In the genomic region with DNA sequence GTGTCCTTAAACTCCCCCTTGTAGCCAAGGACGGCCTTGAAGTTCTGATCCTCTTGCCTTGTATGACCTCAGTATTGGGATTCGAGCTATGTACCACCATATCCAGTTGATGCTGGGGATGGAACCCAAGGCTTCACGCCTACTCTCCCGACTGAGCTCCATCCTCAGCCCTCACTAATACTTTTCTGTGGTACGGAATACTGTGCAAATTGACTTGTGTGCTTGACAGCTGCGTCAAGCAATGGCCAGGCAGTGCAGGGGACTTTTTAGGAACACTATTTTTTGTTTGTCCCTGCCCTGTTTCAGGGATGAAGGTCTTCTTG, we compare ENCODE assay signal across 8 mouse cellular contexts. TPM values are rescaled to one million over a fixed set of nuclear protein-coding genes. Genes with fewer than 3 reads are reported as not detected.
DNase-seq lines count a peak whose midpoint lies in the region; ATAC-seq lines count a peak whose summit lies in the region.

No protein-coding gene starts in this region.

- WGBS in forebrain, embryonic 13.5 days, result 36% methylated on average over 6 of the region's 6 CpGs
- 50% methylated on average over 6 of the region's 6 CpGs for WGBS in liver, embryonic 12.5 days (ENCODE audit: insufficient replicate concordance)

- peak; percentile 91 for DNase-seq in heart, adult 11 months
- no peak for DNase-seq in heart, adult 8-10 months (ENCODE audit: low spot score)
- no peak for DNase-seq in right cerebral cortex, postnatal 25 days
- no peak for DNase-seq in adrenal gland, adult (ENCODE audit: inconsistent age in 2 of 2, low spot score in 1 of 2)

- no peak overlapping the region for H3K27ac ChIP-seq in forebrain, embryonic 13.5 days
- peak overlapping the region; percentile 81 for H3K27ac ChIP-seq in liver, embryonic 12.5 days

- ATAC-seq in CD4-positive, CD25-positive, alpha-beta regulatory T cell, adult 4 months, result peak; percentile 21
- peak; percentile 48; the same call in 1 of the 2 replicates for ATAC-seq in forebrain, embryonic 13.5 days
- ATAC-seq in liver, embryonic 12.5 days, result no peak
- no peak for ATAC-seq in granulocyte monocyte progenitor cell, adult 5-6 weeks (replicated peaks; ENCODE audit: poor library complexity, severe bottlenecking)

- H3K36me3 ChIP-seq in forebrain, embryonic 13.5 days (ENCODE audit: poor library complexity, severe bottlenecking), result peaks cover 9% of the 10 kb centered on the region
- peaks cover 16% of the 10 kb centered on the region for H3K36me3 ChIP-seq in liver, embryonic 12.5 days

- peak overlapping the region; percentile 80 for H3K4me2 ChIP-seq in forebrain, embryonic 13.5 days
- H3K4me2 ChIP-seq in liver, embryonic 12.5 days, result peak overlapping the region; percentile 98

- no peaks in the 10 kb centered on the region for H3K27me3 ChIP-seq in forebrain, embryonic 13.5 days
- peaks cover 8% of the 10 kb centered on the region; the same call in 1 of the 2 replicates for H3K27me3 ChIP-seq in liver, embryonic 12.5 days (replicated peaks)

- H3K4me1 ChIP-seq in forebrain, embryonic 13.5 days, result peaks cover 9% of the 10 kb centered on the region; the same call in 1 of the 2 replicates
- H3K4me1 ChIP-seq in liver, embryonic 12.5 days, result peaks cover 28% of the 10 kb centered on the region

- H3K9me3 ChIP-seq in forebrain, embryonic 13.5 days (replicated peaks), result peaks cover 5% of the 10 kb centered on the region; the same call in 1 of the 2 replicates
- peaks cover 7% of the 10 kb centered on the region; the same call in 1 of the 2 replicates for H3K9me3 ChIP-seq in liver, embryonic 12.5 days (replicated peaks)

- H3K9ac ChIP-seq in forebrain, embryonic 13.5 days, result peak overlapping the region; percentile 94; the same call in 1 of the 2 replicates
- H3K9ac ChIP-seq in liver, embryonic 12.5 days, result peak overlapping the region; percentile 90

- H3K4me3 ChIP-seq in forebrain, embryonic 13.5 days, result peak overlapping the region; percentile 79
- H3K4me3 ChIP-seq in liver, embryonic 12.5 days, result peak overlapping the region; percentile 80

RNA-seq across cellular contexts. Expression of gene Tpst1, which starts 5.7 kb away (rescaled TPM):
- total RNA-seq in heart, adult 8-10 months (2022), result 10 to 100 TPM in 1 of 4 experiments, 1 to 10 TPM in 3; 8.2 to 10.6 (median 9.3) TPM
- polyA plus RNA-seq in CD4-positive, CD25-positive, alpha-beta regulatory T cell, adult 4 months (2017; shearing (Covaris generic)), result 1 to 10 TPM; 1.8 to 3.6 TPM
- 47.5 and 50.2 TPM in 2 replicates for polyA plus RNA-seq in forebrain, embryonic 13.5 days (2015; fragmentation: Nextera tagmentation; extraction: Ambion mirVana)
- polyA plus RNA-seq in liver, embryonic 12.5 days (2016; fragmentation: Nextera tagmentation; extraction: Ambion mirVana), result 37.1 and 37.2 TPM in 2 replicates
- 16.0 and 17.3 TPM in 2 replicates for total RNA-seq in granulocyte monocyte progenitor cell, adult 5-6 weeks (2014; fragmentation: Nextera tagmentation)
- 3.4 and 7.5 TPM in 2 replicates for total RNA-seq in granulocyte monocyte progenitor cell, adult 5-6 weeks (2017)

RNA-seq across cellular contexts. Expression of gene Crcp, which starts 49.7 kb away (rescaled TPM):
- total RNA-seq in heart, adult 8-10 months (2022), result 10 to 100 TPM; 11.5 to 16.1 (median 14.5) TPM
- 10 to 100 TPM; 60.0 to 75.7 TPM for polyA plus RNA-seq in CD4-positive, CD25-positive, alpha-beta regulatory T cell, adult 4 months (2017; shearing (Covaris generic))
- polyA plus RNA-seq in forebrain, embryonic 13.5 days (2015; fragmentation: Nextera tagmentation; extraction: Ambion mirVana), result 67.0 and 77.0 TPM in 2 replicates
- polyA plus RNA-seq in liver, embryonic 12.5 days (2016; fragmentation: Nextera tagmentation; extraction: Ambion mirVana), result 33.9 and 34.7 TPM in 2 replicates
- 31.2 and 52.0 TPM in 2 replicates for total RNA-seq in granulocyte monocyte progenitor cell, adult 5-6 weeks (2014; fragmentation: Nextera tagmentation)
- total RNA-seq in granulocyte monocyte progenitor cell, adult 5-6 weeks (2017), result 40.7 and 67.6 TPM in 2 replicates

RNA-seq across cellular contexts. Expression of gene Asl, which starts 49.7 kb away (rescaled TPM):
- 1 to 10 TPM; 3.0 to 7.1 (median 6.3) TPM for total RNA-seq in heart, adult 8-10 months (2022)
- 100 to 1,000 TPM; 102 to 103 TPM for polyA plus RNA-seq in CD4-positive, CD25-positive, alpha-beta regulatory T cell, adult 4 months (2017; shearing (Covaris generic))
- 23.3 and 28.6 TPM in 2 replicates for polyA plus RNA-seq in forebrain, embryonic 13.5 days (2015; fragmentation: Nextera tagmentation; extraction: Ambion mirVana)
- polyA plus RNA-seq in liver, embryonic 12.5 days (2016; fragmentation: Nextera tagmentation; extraction: Ambion mirVana), result 39.1 and 41.1 TPM in 2 replicates
- total RNA-seq in granulocyte monocyte progenitor cell, adult 5-6 weeks (2014; fragmentation: Nextera tagmentation), result 34.6 and 40.6 TPM in 2 replicates
- 17.5 and 19.6 TPM in 2 replicates for total RNA-seq in granulocyte monocyte progenitor cell, adult 5-6 weeks (2017)

Comparison
In these comparisons a context has a peak if more than half of its experiments do, and no peak if none do; other contexts are left out.
1. ATAC-seq: peak in CD4-positive, CD25-positive, alpha-beta regulatory T cell, adult 4 months (single experiment) and forebrain, embryonic 13.5 days (single experiment); none in liver, embryonic 12.5 days (single experiment) and granulocyte monocyte progenitor cell, adult 5-6 weeks (single experiment).